Mouse (Mus musculus) liver, postnatal 0 days (tissue): ENCODE data around the gene A030014E15Rik.
"Not testable (repeated sequence)": the region's sequence is repeated elsewhere in the genome, so short reads cannot be mapped to it uniquely, and the experiment has no call there.

Experiments
- CTCF ChIP-seq: sonication (generic); IDR thresholded peaks from 2 replicates; pipeline ENCODE4 v1.5.1; 2016; ENCODE audit warnings: antibody characterized with exemption, low read depth
- EP300 ChIP-seq: IDR thresholded peaks from 2 replicates; pipeline ENCODE4 v1.6.1; 2016; ENCODE audit warnings: antibody characterized with exemption, low read depth, mild to moderate bottlenecking

DNA sequence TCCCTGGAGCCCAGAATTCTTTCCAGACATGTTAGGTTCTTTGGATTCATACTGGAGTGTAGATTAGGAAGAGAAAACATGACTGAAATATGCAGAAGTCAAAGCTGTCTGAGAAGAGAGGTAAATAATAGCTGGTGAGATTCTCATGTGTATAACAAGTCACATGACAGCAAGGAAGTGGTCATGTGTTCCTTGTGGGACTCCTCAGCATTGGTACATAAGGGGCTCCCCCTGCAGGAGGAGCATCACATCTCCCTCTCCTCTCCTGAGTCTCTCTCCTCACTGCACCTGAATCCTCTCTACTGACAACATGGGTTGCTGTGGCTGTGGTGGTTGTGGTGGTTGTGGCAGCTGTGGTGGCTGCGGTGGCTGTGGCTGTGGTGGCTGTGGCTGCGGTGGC, 21.3 kb downstream of the A030014E15Rik start:
- TF ChIP-seq CTCF, EP300: not testable (repeated sequence)
